Mouse (Mus musculus) bone marrow macrophage, adult 2 months (primary cell): ENCODE measurements around the gene Gria2.

ENCODE experiments used
- CTCF ChIP-seq: IDR thresholded peaks from 2 replicates; pipeline ENCODE4 v1.5.1; 2012; ENCODE audit warnings: low read depth, mild to moderate bottlenecking, low read length, moderate library complexity
- POLR2A ChIP-seq: IDR thresholded peaks from 2 replicates; pipeline ENCODE4 v1.6.1; 2012; ENCODE audit warnings: mild to moderate bottlenecking, low read depth, low read length, borderline replicate concordance

DNA sequence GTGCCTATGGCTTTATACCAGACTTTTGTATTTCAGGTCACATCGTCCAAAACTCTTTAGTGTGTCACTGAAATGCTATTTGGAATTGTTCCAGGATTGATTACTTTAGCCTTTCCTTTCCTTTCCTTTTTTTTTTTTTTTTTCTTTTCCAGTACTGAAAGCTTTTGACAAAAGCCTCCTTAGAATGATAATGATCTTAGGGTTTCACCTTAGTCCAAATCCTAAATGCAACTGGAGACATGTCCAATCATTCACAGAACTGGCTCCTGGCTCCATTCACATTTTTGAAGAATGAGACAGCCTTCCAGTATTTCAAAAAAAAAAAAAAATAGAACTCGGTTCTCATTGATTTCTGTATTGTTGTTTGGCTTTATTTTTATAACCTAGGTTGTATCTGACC lies 139.3 kb downstream of the Gria2 start:
- TF ChIP-seq CTCF (no peak), POLR2A (no peak)
